Mouse (Mus musculus) ES-E14 (cell line): Measurements from ENCODE around the gene A730046J19Rik.

Source experiments
- CHD2 ChIP-seq: IDR thresholded peaks from 2 replicates; pipeline ENCODE4 v1.6.1; 2014; ENCODE audit warnings: mild to moderate bottlenecking, low read depth, low read length, inconsistent platforms
- HCFC1 ChIP-seq: IDR thresholded peaks from 2 replicates; pipeline ENCODE4 v1.6.1; 2012; ENCODE audit warnings: low read length, inconsistent platforms, borderline replicate concordance; ENCODE audit not compliant: insufficient read depth
- MAFK ChIP-seq: IDR thresholded peaks from 2 replicates; pipeline ENCODE4 v1.6.1; 2014; ENCODE audit warnings: mild to moderate bottlenecking, low read depth, low read length, inconsistent platforms; ENCODE audit not compliant: insufficient read depth
- ZNF384 ChIP-seq: IDR thresholded peaks from 2 replicates; pipeline ENCODE4 v1.6.1; 2012; ENCODE audit warnings: low read depth, low read length, inconsistent platforms

DNA sequence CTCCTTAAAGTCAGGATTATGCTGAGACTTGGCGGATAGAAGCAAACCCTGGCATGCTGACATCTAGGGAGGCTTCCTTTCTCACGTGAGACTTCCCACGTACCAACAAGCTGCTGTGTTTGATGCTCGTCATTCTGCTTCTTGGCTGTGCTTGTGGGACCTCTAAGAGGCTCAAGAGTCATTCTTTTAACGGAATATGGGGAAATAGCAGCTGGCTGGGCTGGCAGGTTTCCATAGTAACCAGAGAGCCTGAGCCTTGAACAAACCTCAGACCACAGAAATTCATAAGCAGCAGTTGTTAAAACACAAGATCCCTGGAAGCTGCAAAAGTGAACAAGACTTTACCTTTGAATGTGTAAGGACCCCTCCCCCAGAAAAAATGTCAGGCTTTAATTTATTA, 9.4 kb downstream of the A730046J19Rik start:
- TF ChIP-seq MAFK (no peak), CHD2 (no peak), ZNF384 (no peak), HCFC1 (no peak)
